Mouse (Mus musculus): ENCODE measurements around the gene Klf2.

- TF ChIP-seq GATA1 (IDR thresholded peaks at IDR 0.05; ENCODE audit: low read length) (no peak), TAL1 (IDR thresholded peaks at IDR 0.05; ENCODE audit: low read length) (no peak)
Measured at GRCm38 (mm10) chr8:72291104-72291503, 27.7 kb upstream of the Klf2 start.

Data from erythroblast, embryonic 14.5 days (primary cell).